Mouse (Mus musculus) limb, embryonic 11.5 days (tissue): ENCODE measurements around the gene Emp3. TPM values are rescaled to one million over a fixed set of nuclear protein-coding genes. Genes with fewer than 3 reads are reported as not detected.
"Not testable (repeated sequence)": the region's sequence is repeated elsewhere in the genome, so short reads cannot be mapped to it uniquely, and the experiment has no call there.

Experiments
- ATAC-seq: fragments of 200-750 bp; cut with Nextera tagmentation; 2 replicates; pipeline ENCODE4 v1.8.0; 2017; ENCODE audit warnings: low read depth; ENCODE audit not compliant: insufficient number of reproducible peaks, low FRiP score, low TSS enrichment
- DNase-seq: peaks from one replicate; pipeline ENCODE4 v3.0.0-alpha.2; 2015; ENCODE audit warnings: low spot score
- H3K27ac ChIP-seq: fragments of 300-500 bp; sonication (generic); replicated peaks from 2 replicates; pipeline ENCODE4 v1.5.1; 2014; ENCODE audit warnings: low read depth, mild to moderate bottlenecking, low read length
- H3K27me3 ChIP-seq: fragments of 300-500 bp; sonication (generic); 2 replicates; pipeline ENCODE4 v1.6.1; 2014; ENCODE audit warnings: mild to moderate bottlenecking, low read length, mixed read lengths; ENCODE audit not compliant: control insufficient read depth, insufficient read depth
- H3K36me3 ChIP-seq: fragments of 300-500 bp; sonication (generic); 2 replicates; pipeline ENCODE4 v1.6.1; 2014; ENCODE audit warnings: mild to moderate bottlenecking, low read length, moderate library complexity, mixed read lengths; ENCODE audit not compliant: control insufficient read depth, insufficient read depth
- H3K4me1 ChIP-seq: fragments of 300-500 bp; sonication (generic); 2 replicates; pipeline ENCODE4 v1.6.1; 2014; ENCODE audit warnings: low read length, mixed read lengths; ENCODE audit not compliant: control insufficient read depth, insufficient read depth
- H3K4me2 ChIP-seq: fragments of 300-500 bp; sonication (generic); 2 replicates; pipeline ENCODE4 v1.6.1; 2014; ENCODE audit warnings: low read depth, mild to moderate bottlenecking, moderate library complexity; ENCODE audit not compliant: severe bottlenecking
- H3K4me3 ChIP-seq: fragments of 300-500 bp; sonication (generic); 2 replicates; pipeline ENCODE4 v1.5.1; 2014; ENCODE audit warnings: low read depth, low read length
- H3K9ac ChIP-seq: fragments of 300-500 bp; sonication (generic); 2 replicates; pipeline ENCODE4 v1.6.1; 2014; ENCODE audit warnings: mild to moderate bottlenecking, low read length
- H3K9me3 ChIP-seq: fragments of 300-500 bp; sonication (generic); 2 replicates; pipeline ENCODE4 v1.6.1; 2016; ENCODE audit warnings: low read length; ENCODE audit not compliant: control insufficient read depth
- WGBS: fragments of 180-500 bp; shearing (Covaris S2); extraction: QIAGEN DNeasy Blood & Tissue Kit; methylation state at CpG from one replicate; pipeline ENCODE4 v1.1.7; 2014; 5-methylcytosine and 5-hydroxymethylcytosine counted together
- polyA plus RNA-seq: library from polyadenylated mRNA; unstranded; fragments of >200 nt; fragmentation: Nextera tagmentation; extraction: Ambion mirVana; gene quantifications from 2 replicates; pipeline ENCODE4 v1.2.1, GENCODE M21; 2014

Gene Emp3
- polyA plus RNA-seq: 30.3 and 35.9 TPM in 2 replicates

- Histone ChIP-seq H3K27me3 (no peaks in the 10 kb centered on the region), H3K4me2 (peak within 1 kb of the TSS; percentile 43), H3K9me3 (no peaks in the 10 kb centered on the region), H3K4me1 (peaks cover 38% of the 10 kb centered on the region), H3K27ac (peak within 1 kb of the TSS; percentile 75; the same call in 1 of the 2 replicates), H3K9ac (peak within 1 kb of the TSS; percentile 35), H3K4me3 (peak within 1 kb of the TSS; percentile 16), H3K36me3 (no peaks in the 10 kb centered on the region)
- 40% methylated on average over 9 of the region's 9 CpGs for WGBS
- ATAC-seq (no peak), DNase-seq (no peak)
Measured at GRCm38 (mm10) chr7:45921242-45921621, at the start of gene Emp3. Gene Emp3 (minus strand): TSS chr7:45921404.

- no peak overlapping the region for H3K4me3 ChIP-seq
- no peaks in the 10 kb centered on the region for H3K4me1 ChIP-seq
- WGBS: 70% methylated on average over 4 of the region's 4 CpGs
Measured at GRCm38 (mm10) chr7:45956611-45957010, 35.4 kb upstream of the Emp3 start.

GRCm38 (mm10) chr7:45949061-45949460 lies 27.9 kb upstream of the Emp3 start:
- WGBS: 92% methylated on average over 4 of the region's 4 CpGs
- no peaks in the 10 kb centered on the region for H3K9me3 ChIP-seq
- no peaks in the 10 kb centered on the region; the same call in 1 of the 2 replicates for H3K27me3 ChIP-seq
- ATAC-seq (no peak), DNase-seq (no peak)
- H3K4me2 ChIP-seq: no peak overlapping the region
- H3K36me3 ChIP-seq: no peaks in the 10 kb centered on the region
- no peak overlapping the region for H3K4me3 ChIP-seq
- no peak overlapping the region for H3K27ac ChIP-seq
- H3K4me1 ChIP-seq: no peaks in the 10 kb centered on the region
- no peak overlapping the region for H3K9ac ChIP-seq

More at GRCm38 (mm10) chr7:45956611-45957010, 35.4 kb upstream of the Emp3 start:
- Histone ChIP-seq H3K4me2 (no peak overlapping the region), H3K9ac (no peak overlapping the region), H3K9me3 (no peaks in the 10 kb centered on the region), H3K27me3 (no peaks in the 10 kb centered on the region), H3K36me3 (no peaks in the 10 kb centered on the region), H3K27ac (no peak overlapping the region)
- ATAC-seq (no peak), DNase-seq (no peak)

- not testable (repeated sequence) for DNase-seq, H3K4me2 ChIP-seq, H3K27ac ChIP-seq, H3K9ac ChIP-seq, H3K9me3 ChIP-seq, H3K4me1 ChIP-seq, H3K27me3 ChIP-seq, ATAC-seq, H3K4me3 ChIP-seq, H3K36me3 ChIP-seq
- 75% methylated on average over 1 of the region's 1 CpGs for WGBS
Measured at GRCm38 (mm10) chr7:45943280-45943679, 22.1 kb upstream of the Emp3 start.

GRCm38 (mm10) chr7:45941986-45942385 lies 20.8 kb upstream of the Emp3 start:
- ATAC-seq: no peak
- no peak for DNase-seq
- Histone ChIP-seq H3K27me3 (no peaks in the 10 kb centered on the region), H3K27ac (no peak overlapping the region), H3K9ac (no peak overlapping the region), H3K4me3 (no peak overlapping the region), H3K36me3 (no peaks in the 10 kb centered on the region), H3K4me2 (no peak overlapping the region), H3K9me3 (no peaks in the 10 kb centered on the region), H3K4me1 (no peaks in the 10 kb centered on the region)
- 78% methylated on average over 9 of the region's 9 CpGs for WGBS

GRCm38 (mm10) chr7:45939836-45940235 lies 18.6 kb upstream of the Emp3 start:
- Histone ChIP-seq H3K4me3 (no peak overlapping the region), H3K27me3 (no peaks in the 10 kb centered on the region), H3K9me3 (no peaks in the 10 kb centered on the region), H3K27ac (no peak overlapping the region), H3K36me3 (no peaks in the 10 kb centered on the region), H3K4me1 (no peaks in the 10 kb centered on the region), H3K9ac (no peak overlapping the region), H3K4me2 (no peak overlapping the region)
- DNase-seq (no peak), ATAC-seq (no peak)
- WGBS: 60% methylated on average over 2 of the region's 2 CpGs

GRCm38 (mm10) chr7:45935114-45935513 lies 13.9 kb upstream of the Emp3 start:
- Histone ChIP-seq H3K27ac (no peak overlapping the region), H3K4me2 (no peak overlapping the region), H3K36me3 (no peaks in the 10 kb centered on the region), H3K9ac (no peak overlapping the region), H3K4me1 (no peaks in the 10 kb centered on the region), H3K4me3 (no peak overlapping the region), H3K9me3 (no peaks in the 10 kb centered on the region; the same call in 1 of the 2 replicates), H3K27me3 (no peaks in the 10 kb centered on the region)
- peak; percentile 78 for DNase-seq
- ATAC-seq: peak; percentile 67; the same call in 1 of the 2 replicates
- 35% methylated on average over 7 of the region's 7 CpGs for WGBS

- 90% methylated on average over 12 of the region's 12 CpGs for whole genome bisulfite sequencing
Measured at GRCm38 (mm10) chr7:45933766-45934165, 12.6 kb upstream of the Emp3 start.

GRCm38 (mm10) chr7:45929688-45930087 lies 8.5 kb upstream of the Emp3 start:
- no peaks in the 10 kb centered on the region; the same call in 1 of the 2 replicates for H3K9me3 ChIP-seq
- H3K9ac ChIP-seq: no peak overlapping the region
- no peaks in the 10 kb centered on the region for H3K27me3 ChIP-seq
- no peaks in the 10 kb centered on the region for H3K36me3 ChIP-seq
- ATAC-seq (no peak), DNase-seq (no peak)
- H3K27ac ChIP-seq: no peak overlapping the region
- no peaks in the 10 kb centered on the region for H3K4me1 ChIP-seq
- H3K4me2 ChIP-seq: no peak overlapping the region
- WGBS: 90% methylated on average over 1 of the region's 1 CpGs
- no peak overlapping the region for H3K4me3 ChIP-seq

More at GRCm38 (mm10) chr7:45933766-45934165, 12.6 kb upstream of the Emp3 start:
- H3K4me1 ChIP-seq, H3K27me3 ChIP-seq, DNase-seq, ATAC-seq, H3K4me3 ChIP-seq, H3K9me3 ChIP-seq, H3K4me2 ChIP-seq, H3K9ac ChIP-seq, H3K27ac ChIP-seq, H3K36me3 ChIP-seq: not testable (repeated sequence)
